Mouse (Mus musculus): ENCODE results near the gene Usp4. TPM values are rescaled to one million over a fixed set of nuclear protein-coding genes. Genes with fewer than 3 reads are reported as not detected.

The Usp4 gene
- total RNA-seq, 2 experiments from 2014 or later = 74.3 to 79.6 TPM

GRCm38 (mm10) chr9:108341801-108342200, 5.9 kb upstream of the Usp4 start:
- DNase-seq = peak in 1 of 2 experiments; percentile 16

DNA sequence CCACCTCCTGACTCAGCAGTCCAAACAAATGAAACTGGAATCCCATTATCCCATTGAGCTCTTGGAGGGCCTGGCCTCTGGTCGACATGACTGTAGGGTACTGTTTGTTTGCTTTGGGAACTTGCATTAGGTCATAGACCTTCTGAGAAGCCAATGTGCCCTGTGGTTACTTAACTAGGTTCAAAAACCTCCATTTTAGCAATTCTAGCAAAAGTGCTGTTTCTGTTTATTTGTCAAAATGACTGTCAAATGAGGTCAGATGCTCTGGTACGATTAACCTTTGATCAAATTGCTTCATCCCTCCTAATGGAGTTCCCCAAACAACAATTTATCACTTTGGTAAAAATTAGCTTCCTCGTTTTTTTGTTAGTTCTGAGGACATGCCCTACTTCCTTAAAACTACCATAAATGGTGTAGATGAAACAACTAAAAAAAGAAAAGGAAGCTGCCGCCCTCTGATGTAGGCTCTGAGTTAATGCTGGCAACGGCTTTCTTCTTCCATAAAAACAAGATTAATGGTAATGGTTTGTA, 5.3 kb upstream of the Usp4 start:
- peak in 1 of 2 experiments; percentile 32 for DNase-seq

GRCm38 (mm10) chr9:108343331-108343730, 4.3 kb upstream of the Usp4 start:
- DNase-seq = no peak

DNA sequence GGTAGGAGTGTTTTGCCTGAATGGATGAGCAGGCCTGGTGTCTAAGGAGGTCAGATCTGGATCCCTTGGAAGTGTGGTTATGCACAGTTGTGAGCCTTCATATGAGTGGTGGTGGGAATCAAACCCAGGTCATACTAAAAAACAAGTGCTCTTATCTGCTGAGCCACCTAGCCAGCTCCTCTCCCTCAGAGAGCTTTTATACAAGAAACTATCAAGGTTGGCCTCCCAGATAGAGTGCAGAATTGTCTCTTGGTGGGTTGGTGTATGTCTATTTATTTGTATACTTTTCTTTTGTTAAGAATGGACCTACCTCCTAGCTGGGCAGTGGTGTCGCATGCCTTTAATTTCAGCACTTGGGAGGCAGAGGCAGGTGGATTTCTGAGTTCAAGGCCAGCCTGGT, 3.8 kb upstream of the Usp4 start:
- DNase-seq = no peak

DNA sequence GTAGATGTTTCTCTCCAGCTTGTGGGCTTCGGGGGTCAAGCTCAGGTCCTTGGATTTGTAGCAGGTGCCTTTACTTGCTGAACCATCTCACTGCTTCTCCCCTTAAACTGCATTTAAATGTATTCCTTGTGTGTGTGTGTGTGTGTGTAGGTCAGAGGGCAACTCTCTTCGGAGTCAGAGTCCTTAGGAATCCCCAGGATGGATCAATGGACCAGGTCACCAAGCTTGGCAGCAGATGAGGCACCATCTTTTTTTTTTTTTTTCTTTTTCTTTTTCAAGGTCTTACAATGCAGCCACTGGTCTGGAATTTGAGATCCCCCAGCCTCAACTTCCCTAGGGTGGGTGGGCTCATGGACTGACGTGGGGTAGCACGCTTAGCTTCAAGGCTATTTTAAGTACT, 3.2 kb upstream of the Usp4 start:
- DNase-seq = no peak

DNA sequence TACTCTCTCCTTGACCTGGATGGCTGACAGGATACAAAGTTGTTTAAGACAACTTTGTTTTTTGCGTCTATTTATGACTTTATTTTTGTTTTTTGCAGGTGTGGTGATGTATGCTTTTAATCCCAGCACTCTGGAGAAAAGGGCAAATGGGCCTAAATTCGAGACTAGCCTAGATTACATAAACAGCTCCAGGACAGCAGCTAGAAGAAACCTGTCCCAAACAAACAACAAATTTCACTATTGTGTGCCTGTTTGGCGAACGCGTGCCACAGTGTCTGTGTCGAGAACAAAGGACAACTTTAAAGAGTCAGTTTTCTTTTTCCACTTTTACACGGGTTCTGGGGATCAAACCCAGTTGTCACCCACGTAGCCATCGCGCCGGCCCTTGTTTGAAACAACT, 629 bp upstream of the Usp4 start:
- no peak for DNase-seq

DNA sequence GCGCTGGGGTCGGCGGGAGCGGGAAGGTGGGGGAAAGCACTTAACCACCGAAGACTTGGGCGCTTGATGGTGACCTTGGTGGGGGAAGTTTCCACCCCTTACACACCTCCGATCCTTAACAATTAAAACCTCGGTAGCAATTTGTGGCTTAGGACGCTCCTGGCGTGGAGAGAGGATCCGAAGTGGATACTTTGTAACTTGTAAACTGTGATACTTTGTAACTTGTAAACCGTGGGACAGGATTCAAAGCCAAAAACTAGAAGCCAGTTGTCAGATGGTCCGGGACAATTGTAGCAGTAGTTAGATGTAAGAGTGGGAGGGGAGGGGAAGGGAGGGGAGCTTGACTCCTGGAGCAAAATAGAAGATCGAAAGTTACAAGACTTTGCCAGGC, 632 bp downstream of the Usp4 start:
- DNase-seq = no peak

GRCm38 (mm10) chr9:108349727-108350126, 2.1 kb downstream of the Usp4 start:
- DNase-seq = no peak

DNA sequence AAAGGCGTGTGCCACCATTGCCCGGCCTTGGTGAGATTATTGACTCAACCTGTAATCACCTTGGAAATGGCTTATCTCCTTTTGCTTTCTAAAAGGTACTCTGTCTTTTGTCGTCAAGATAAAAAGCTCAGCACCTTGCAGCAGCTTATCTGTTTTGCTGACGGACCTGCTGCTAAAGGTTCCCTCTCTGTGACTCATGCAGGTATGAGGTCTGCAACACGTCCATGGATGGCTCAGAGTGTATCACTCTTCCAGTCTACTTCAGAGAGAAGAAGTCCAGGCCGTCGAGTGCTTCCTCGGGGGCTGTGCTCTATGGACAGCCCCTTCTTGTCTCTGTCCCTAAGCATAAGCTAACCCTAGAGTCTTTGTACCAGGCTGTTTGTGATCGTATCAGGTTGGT, 30.6 kb downstream of the Usp4 start:
- no peak for DNase-seq

DNA sequence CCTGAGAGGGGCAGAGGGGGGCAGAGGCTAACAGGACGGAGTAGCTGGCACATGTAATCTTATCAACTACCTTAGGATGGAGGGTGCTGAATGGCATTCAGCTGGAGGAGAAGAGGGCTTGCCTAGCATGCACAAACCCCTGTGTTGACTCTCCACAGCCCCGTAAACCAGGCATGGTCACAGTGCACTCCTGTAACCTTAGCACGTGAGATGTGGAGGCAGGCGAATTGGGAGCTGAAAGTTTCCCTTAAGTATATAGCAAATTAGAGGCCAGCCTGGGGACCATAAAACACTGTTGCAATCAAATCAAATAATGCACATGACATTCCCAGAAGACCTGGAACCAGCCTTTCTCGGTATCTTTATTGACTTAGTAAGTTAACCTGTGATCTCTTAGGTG, 31.1 kb downstream of the Usp4 start:
- no peak for DNase-seq

GRCm38 (mm10) chr9:108379294-108379693, 31.6 kb downstream of the Usp4 start:
- no peak for DNase-seq

- DNase-seq = no peak
Observed at GRCm38 (mm10) chr9:108381382-108381781, 33.7 kb downstream of the Usp4 start.

GRCm38 (mm10) chr9:108385006-108385405, 37.4 kb downstream of the Usp4 start:
- no peak for DNase-seq

- no peak for DNase-seq
Observed at GRCm38 (mm10) chr9:108386816-108387215, 39.2 kb downstream of the Usp4 start.

DNA sequence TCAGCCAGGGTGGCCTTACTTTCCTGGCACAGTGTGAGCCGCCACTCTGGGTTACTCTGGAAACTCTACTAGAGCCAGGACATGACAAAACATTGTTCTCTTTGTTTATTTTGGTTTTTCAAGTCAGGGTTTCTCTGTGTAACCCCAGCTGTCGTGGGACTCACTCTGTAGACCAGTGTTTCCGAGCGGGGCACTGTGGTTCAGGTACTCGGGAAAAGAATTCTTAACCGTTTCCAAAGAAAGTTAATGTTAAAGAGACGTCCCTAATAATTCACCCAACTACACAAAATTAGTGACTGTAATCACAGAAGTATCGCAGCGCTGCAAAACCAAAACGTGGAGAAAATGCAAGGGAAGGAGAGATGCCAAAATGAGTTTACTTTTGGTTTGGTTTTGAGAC, 40.9 kb downstream of the Usp4 start:
- no peak for DNase-seq

- DNase-seq = no peak
Observed at GRCm38 (mm10) chr9:108389220-108389619, 41.6 kb downstream of the Usp4 start.

GRCm38 (mm10) chr9:108392676-108393075, 45.0 kb downstream of the Usp4 start, which contains the start of gene 1700102P08Rik:
TSS of gene 1700102P08Rik (plus strand) at chr9:108392805.
- no peak for DNase-seq

DNA sequence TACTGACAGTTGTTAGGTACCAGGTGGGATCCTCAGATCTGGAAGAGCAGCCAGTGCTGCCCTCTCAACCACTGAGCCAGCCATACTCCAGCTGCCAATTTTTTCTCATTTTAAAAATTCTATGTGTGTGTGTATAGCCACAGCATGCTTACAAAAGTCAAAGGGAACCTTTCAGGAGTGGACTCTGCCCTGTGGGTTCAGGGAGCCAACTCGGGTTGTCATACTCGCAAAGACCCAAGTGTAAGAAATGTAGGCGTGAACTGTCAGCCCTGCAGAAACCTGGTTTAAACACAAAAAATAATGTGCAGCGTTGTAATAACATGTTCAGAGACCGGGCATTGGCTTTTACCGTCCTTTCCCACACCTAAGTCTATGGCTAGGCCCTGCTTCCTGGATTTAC, 46.5 kb downstream of the Usp4 start:
- DNase-seq = no peak

DNA sequence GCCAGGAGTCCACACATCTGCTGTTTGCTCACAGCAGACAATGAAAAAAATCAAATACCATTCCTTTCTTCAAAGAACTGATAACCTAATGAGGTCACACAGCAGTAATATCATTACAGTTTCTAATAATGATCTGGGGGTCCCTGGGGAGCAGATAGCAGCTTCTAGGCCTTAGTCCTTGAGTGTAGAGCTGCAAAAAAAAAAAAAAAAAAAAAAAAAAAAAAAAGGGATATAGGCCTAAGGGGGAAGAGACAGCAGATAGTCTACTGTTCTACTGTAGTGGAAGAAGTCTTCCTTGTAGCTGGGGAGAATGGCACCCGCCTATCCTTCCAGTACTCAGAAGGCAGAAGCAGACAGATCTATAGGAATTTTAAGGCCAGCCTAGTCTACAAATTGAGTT, 47.8 kb downstream of the Usp4 start:
- no peak for DNase-seq

GRCm38 (mm10) chr9:108398324-108398723, 50.7 kb downstream of the Usp4 start:
- DNase-seq = no peak

DNA sequence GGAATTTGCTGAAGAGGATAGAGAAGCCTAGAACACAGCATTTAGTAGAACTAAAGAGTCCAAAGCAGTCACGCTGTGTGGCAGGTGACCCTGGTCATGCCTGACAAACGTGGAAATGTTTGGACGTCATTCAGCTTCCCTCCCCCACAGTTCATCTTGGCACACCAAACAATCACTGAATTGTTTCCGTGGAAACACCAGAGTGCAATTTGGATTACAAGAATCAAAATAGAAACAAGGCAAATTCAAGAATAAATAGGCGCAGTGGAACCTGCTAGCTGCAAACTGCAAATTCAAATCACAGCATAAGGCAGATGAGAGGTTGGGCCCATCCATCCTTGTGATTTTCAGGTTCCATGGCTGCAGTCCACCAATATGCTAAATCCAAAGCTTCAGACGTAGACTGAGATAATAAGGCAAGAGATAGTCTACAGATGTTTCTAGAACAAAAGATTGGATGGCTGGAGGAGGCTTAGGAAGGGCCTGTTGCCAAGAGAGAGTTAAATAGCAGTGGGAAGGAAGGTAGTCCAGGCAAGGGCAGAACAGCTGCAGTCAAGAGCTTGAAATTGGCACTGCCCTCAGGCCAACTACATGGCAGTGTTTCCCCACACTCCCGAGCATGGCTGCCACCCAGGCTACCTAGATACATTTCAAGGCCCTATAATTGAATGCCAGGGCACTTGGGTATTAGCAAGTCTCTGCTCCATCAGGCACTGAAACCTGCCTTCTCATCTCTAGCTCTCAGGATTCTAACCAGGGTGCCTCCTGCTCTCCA, 53.7 kb downstream of the Usp4 start:
- peak; percentile 43 to 54 for DNase-seq

DNA sequence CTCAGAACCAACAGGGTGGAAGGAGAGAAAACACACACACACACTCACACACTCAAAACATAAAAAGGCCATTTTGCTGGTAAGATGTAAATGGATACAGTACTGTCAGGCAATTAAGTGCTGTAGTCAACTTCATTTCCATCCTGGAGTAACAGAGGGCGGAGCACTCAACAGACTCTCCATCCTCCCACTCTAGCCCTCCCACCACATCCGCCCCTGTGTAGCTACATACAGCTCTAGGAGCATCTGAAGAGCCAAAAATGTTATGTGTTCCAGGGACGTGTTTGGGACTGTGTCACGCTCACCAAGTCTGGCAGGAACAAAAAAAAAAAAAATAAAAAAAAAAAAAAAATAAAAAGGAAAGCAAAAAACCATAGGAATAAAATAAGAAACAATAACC, 55.4 kb downstream of the Usp4 start:
- DNase-seq = no peak

- DNase-seq = no peak
Observed at GRCm38 (mm10) chr9:108404451-108404850, 56.8 kb downstream of the Usp4 start.

- no peak for DNase-seq
Observed at GRCm38 (mm10) chr9:108409535-108409934, 61.9 kb downstream of the Usp4 start.

Data from heart, adult 18-20 months (tissue).